Mouse (Mus musculus) retina, postnatal 1 day (tissue): ENCODE measurements at regions not wholly inside any gene's neighbourhood (a gene's known extent, or its start where the extent isn't known, plus 50 kb on each side); places are given as distances from the start of the nearest gene placed in this dataset.

Source experiments
- DNase-seq: peaks from one replicate; pipeline ENCODE4 v3.0.0-alpha.2; 2012

- peak; percentile 79 for DNase-seq
Observed at GRCm38 (mm10) chr8:53033371-53033770, 478.2 kb upstream of the Aga start.
